Mouse (Mus musculus) cerebellum, postnatal 4 days (tissue): ENCODE measurements at regions not wholly inside any gene's neighbourhood (a gene's known extent, or its start where the extent isn't known, plus 50 kb on each side); places are given as distances from the start of the nearest gene placed in this dataset.

Experiments used
- DNase-seq, 2 experiments: peaks; one replicate each; pipeline ENCODE4 v3.0.0; 2022; ENCODE audit warnings: low spot score in 2 of 2, mixed read lengths in 1 of 2

DNA sequence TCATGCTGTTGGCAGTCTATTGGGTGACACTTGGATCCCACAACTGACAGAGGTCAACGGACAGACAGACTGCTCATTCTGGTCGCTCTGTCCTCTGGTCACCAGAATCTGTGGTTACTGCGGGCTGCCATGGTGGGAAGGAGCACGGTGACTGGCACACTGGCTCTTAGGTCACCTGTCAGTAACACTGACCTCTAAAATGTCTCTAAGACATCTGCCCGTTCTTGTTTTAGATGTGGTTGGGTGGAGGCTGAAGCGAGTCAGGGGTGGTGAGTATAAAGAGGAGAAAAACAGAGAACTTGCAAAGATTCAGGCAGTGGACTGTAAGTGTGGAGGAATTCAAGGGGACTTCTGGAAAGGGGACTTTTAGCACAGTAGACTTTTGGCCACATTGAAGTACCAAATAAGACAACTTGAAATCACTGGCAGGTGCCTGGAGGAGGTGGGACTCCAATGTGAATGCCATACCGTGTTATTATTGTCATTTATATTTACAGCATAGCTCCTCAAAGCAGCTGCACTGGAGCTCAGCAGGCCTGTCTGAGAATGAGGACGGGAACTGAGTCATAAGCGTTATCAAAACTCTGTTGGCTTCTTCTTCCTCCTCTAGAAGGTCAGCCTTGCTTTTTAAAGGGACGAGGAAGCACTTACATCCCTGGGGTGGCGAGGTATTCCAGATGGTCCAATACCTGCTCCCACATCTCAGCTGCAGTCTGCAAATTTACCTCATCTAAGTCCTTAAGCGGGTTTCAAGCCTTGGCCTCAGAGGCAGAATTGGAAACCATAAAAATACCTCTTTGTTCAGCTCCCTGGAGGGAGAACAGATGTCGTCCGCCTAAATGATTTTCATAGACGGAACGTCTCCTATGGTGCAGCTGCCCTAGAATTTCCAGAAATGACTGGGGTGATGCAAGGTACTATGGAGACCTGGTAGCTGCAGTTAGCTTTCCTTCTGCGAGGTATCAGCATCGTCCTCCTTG lies 351.3 kb downstream of the Nuak1 start:
- DNase-seq: no peak

DNA sequence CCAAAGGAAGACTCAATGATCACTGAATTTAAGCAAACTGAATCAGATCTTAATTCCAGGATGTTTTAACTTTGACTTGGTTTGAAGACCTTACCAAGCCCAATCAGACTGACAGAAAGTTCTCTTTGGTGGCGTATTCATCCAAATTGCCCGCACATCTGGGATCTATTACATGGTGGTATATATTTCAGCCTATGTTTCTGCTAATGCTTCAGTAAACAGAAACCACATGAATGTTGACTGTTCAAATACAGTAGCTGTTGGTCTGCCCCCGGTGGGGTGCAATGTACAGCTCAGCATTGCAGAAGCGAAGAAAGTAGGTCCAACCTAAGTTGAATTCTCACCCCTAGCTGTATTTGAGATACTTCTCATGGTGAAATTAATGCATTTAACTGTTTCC lies 346.5 kb downstream of the Nuak1 start:
- no peak for DNase-seq

DNA sequence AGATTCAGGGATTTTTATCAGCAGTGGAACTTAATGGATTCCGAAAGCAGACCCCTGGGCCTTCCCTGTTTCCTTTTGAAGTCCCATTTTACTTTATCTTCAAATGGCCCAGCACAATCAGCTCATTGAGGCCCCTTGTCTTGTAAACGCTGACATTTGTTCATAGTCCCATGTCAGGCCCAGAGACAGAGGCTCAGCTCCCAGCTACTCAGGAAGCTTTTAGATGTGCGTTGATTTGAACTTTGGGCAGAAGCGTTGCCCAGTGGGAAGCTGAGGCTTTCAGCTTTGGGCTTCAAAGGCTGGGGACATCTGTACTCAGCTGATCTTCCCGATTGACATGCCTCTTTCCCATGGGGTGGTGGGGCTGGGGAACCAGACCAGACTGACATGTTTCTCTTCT lies 343.2 kb downstream of the Nuak1 start:
- no peak for DNase-seq

DNA sequence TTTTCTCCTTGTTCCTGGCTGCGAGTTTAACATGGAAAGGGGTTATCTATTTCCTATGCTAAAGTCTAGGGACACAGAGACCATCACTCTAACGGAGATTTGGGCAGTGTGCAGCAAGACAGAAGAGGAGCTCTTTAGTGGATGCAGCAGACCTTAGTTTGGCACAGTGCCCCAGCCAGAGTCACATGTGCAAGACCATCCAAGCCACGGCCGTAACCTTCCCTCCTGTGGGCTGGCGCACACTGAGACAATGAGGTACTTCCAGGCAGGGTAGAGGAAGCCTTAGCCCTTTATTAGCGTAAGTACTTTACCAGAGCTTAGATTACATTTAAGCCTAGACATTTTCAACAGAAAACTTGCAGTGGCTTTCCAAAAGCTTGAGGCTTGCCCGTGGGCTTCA lies 336.4 kb downstream of the Nuak1 start:
- peak in 1 of 2 experiments; percentile 8 for DNase-seq

DNA sequence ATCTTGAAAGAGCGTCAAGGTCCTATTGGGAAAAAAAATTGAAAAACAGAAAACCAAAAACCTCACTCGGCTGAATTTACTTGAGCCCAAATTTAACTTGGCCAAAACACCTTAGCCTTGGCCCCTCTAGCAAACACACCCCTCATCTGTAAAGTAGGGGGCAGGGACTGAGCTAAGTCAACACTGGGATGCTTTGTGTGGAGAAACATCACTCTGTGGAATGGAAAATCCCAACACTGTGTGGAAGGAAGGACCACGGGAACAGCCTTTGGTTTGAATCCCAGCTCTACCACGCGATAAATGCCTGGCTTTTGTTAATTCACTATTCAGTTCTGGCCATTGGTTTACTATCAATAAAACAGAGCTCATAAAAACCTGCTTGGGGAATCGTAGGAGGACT lies 335.8 kb downstream of the Nuak1 start:
- DNase-seq: no peak

DNA sequence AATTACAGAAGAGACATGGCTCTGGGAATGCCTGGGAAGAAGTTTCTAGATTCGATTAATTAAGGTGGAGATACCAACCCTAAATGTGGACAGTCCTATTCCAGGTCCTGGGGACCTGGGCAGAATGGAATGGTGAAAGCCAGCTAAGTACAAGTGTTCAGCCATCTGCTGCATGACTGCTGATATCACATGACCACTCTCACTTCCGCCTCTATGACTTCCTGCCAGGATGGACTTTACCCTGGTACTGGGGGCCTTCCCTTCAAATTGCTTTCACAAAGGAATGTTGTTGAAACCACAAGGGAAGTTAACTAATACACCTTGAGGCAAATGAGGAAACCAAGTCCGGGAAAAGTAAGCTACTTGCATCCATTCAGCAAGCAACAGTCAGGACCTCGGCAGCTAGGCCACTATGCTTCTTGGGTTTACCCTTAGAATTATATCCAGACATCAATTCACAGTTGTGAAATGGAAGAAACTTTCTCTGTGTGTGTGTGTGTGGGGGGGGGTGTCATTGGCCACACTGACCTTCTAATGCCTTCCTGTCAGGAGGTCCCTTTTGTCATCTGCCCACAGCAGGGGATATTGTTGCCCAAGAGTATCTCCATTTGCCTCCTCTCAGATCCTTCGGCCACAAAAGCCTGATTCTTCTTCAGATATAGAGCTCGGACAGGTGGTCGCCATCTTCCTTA lies 330.6 kb downstream of the Nuak1 start:
- no peak for DNase-seq

DNA sequence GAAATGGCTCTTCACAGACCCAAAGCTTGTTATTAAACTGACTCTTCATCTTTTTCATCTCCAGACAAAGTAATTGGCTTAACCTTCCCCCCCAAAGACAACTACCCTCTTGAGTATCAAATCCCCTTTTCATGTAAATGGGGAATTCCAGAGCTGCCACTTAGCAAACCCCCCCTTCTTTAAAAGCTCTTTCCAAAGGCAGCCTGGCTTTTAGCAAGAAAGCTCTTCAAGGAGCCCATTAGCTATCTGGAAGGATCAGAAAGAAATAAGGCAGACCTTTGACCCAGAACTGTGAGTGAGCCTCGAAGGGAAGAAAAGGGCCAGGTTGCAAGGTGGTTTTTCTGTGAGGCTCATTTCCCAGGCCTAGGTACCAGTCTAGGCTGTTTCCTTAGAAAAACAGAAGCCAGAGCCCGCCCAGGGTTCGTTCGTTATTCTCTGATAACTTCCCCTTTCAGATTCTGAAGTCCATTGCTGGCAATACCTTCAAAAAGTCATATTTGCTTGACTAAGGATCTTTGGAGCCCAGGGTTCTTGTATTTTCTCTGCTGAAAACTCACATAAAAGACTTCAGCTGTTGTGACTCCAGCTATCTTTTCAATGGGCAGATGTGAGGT lies 329.9 kb downstream of the Nuak1 start:
- DNase-seq: no peak

DNA sequence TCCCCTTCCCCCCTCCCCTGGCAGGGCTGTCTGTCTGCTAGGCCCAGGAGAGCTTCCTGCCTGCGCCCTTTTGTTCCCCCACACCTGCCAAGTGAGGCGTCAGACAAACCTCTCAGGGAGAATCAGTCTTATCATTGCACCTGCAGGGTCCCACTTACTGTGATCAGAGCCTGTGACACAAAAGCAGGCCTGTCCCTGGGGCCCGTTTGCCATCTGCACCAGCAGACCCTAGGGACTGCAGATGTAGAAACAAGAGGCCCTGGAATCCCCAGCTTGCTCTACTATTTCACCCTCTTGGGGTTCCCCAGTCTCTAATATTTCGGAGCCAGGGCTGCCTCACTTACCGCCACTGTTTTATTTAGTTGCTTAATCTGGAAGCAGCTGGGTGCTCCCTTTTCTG lies 328.9 kb downstream of the Nuak1 start:
- DNase-seq: no peak

DNA sequence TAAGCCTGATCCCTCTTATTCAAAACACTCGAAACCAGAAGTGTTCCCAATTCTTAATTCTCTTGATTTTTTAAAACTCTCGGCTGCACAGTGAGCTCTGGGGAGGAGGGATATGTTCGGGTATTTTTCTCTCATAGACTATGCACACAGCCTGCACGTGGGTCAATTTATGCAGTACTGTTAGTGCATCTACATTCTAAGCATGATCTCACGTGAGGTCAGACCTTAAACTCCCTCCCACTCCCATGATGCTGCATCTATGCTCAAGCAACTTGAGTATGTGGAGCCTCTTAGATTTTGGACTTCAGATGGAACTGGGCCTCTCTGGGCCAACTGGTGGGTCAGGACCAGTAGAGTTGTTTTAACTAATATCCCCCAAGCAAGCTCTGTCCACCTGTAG lies 328.5 kb downstream of the Nuak1 start:
- no peak for DNase-seq

DNA sequence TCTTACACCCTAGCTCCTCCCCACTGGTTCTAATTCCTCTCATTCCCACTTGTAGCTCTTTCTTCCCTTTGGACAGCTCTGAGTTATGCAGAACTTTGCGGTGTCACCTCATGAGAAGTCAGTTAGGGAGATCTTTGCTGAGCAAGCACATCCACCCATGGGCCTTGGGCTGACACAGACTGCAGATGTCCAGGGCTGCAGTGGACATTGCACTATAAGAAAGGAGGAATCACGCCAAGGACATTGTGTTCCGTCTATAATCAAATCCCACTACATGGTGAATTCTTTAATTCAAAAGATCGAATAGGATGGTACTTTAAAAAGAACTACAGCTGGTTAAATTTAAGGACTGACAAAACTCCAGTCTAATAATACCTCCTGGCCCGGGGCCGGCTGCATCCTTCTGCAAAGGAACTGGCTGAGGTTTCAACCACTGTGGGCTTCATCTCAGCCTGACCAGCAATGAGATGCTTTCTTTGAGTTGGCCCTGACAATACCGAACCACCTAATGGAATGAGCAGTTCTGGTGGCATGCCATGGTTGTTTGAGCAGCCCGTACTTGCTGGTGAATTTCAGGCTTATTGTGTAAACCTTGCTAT lies 320.3 kb downstream of the Nuak1 start:
- no peak for DNase-seq

DNA sequence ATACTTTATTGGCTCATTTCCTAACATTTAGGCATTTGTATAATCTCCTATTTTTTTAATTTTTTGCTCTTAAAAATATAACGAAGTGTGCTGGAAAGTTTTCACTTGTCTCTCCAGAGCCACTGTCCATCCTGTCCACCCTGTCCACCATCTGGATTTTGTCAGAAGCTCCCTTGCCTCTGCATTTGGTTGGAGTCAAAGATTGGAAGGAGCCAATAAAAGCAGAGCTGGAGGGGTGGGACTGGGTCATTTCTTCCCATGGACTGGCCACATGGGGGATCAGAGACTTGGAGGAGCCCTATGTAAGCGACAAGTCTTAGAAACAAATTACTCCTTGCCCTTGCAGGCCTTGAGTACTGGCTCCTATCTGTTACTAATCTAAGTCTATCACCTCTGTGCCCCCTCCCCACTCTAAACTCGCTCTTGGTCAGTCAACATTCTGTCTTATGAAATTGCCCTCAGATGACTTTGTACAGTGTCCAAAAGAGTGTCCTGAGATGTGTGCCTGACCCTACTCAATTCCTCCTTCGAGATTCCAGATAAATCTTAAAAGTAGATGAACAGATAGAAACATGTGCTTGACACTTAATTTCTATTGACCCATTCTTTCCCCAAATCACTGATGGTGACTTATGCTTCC lies 303.3 kb downstream of the Nuak1 start:
- DNase-seq: no peak

DNA sequence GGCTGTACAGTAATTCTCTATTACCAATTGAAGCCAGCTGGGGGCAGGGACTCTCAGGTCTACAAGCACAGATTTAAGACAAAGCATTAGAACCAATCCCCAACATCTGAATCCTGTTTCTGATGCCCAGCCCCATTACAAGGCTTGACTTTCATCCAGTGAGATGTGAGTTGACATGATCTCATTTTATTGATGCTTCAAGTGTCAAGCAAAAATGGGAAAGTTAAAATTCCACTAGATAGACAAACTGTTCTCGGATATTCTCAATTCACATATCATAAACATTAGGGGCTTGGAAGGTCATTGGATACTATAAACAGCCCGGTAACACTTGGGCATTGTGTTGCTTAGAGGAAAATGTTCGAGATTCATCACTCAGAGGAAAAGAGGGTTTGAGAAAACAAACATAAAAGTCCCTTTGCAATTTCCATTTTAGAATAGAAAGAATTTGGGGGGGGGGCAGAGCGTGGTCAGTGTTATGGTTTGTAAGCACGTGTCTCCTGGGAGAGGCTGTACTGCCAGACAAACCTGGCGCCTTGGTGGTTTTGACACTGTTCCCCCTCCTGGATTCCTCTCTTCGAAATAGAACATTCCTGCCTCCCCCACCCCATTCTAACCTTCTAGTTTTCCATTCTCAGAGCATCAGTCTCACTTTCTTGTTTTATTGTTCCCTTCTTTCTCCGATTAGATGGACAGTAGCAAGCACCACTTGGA lies 297.5 kb downstream of the Nuak1 start:
- no peak for DNase-seq

DNA sequence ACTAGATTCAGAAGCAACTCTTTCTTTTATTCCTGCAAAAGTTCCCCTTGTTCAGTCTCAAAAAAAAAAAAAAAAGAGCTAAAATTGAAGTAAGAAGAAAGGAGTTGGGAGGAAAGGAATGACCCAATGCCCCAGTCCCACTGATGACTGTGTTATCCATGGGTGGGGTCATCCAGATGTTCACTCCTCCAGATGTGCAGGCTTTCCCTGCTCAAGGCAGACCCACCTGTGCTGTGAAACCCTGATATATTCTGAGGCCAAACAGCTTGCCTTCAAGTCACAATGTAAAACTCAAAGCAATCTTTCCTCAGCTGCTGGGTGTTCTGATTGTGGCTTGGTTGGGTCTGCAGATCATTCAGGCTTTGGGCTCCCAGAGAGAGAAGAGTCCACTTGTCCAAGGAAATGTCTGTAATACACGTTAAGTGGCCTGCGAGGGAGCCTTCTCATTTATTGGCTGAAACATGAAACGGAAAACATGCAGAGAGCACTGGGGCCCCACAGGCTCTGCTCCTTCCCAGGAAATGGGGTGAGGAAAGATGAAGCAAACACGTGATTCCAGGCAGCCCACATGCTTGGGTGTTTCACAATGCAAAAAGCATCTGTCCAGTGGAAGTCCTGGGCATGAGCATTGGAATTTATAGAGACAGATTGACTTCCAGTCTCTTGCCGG lies 296.6 kb downstream of the Nuak1 start:
- no peak for DNase-seq

DNA sequence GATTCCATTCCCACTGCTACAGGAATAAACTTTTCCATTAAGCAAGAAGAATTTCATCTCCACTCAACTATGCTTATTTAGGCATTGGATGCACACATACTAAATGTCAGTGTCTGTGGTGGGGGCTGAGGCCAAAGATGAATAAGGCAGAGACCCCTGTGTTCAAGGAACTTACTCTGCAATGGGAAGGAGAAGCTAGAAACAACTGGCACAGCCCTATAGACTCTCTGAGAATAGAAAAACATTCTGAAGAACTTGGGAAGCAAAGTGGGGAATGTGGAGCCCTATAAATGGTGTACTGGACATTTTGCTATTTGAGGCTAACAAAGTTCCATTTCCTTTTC lies 296.1 kb downstream of the Nuak1 start:
- DNase-seq: no peak

DNA sequence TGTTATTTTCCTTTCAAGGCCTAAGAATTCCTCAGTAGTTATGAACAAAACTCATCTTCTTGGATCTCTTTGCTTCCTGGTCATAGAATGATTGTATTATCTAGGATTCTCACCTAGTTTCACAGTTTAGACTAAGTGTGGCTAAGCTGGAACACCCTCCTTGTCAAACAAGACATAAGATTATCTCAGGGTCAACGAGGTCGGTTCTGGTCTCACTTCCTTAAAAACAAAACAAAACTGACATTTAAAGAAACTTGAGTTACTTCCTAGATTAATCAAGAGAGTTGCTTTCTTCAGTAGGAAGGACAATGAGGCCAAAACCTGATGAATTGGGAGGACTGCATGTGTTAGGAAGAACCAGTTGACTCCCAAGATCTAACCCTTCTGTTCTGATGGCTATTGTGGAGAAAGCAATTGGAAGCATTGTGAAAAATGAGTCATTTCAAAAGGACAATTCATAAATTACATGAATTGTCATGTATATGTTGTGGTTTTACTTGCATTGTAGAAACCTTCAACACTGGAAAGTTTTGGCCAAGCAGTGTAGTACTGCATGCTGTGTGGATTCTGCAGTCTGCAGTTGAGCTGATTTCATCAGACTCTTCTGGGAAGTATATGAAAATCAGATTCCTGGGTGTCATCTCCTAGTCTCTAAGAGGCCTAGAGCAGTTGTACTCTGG lies 293.0 kb downstream of the Nuak1 start:
- no peak for DNase-seq

DNA sequence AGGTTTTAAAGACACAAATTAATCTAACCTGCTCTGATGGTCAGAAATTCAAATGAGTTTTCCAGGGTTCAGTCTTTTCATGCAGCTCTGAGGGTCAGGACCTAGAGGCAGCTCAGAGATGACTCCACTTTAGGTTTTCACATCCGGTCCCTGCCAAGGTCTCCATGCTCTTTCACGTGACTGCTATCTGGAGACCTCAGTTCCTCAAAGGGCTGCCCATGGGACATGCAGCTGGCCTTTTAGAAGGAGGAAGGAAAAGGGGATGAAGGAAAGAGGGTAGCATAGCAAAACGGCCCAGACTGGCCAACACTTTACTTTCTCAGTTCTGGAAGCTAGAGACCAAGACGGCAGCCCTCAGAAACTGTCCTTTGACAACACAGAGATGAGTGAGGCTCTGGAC lies 276.6 kb downstream of the Nuak1 start:
- no peak for DNase-seq

DNA sequence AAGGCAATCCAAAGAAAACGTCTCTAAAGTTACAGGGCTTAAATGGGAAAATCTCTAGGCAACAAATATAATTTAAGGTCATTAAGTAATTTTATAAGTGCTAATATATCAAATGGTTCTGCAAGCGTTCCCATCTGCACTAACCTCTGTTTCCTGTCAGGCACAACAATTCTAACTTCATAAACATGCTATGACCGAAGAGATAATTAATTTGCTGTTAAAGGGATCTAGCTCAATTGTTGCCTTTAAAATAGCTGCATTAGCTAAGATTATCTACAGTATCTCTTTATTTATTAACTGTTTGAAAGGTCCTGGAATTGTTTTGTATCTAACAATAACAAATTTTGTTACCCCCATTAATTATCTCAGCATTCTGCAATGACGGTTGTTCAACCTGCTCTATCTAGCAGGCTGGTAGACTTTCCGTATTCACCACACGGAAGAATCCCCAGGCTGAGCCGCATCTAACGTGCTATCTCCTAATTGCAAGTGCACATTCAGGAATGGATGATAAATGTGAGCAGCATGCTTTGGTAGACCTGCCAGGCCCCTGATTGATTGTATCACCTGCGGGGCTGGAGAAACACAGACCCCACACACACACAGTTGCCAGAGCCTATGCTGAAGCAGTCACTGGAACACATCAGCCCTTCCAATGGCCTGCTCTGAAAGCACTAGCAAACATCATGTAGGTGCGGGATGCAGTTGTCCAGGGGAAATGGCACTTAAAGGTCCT lies 274.4 kb downstream of the Nuak1 start:
- DNase-seq: no peak

DNA sequence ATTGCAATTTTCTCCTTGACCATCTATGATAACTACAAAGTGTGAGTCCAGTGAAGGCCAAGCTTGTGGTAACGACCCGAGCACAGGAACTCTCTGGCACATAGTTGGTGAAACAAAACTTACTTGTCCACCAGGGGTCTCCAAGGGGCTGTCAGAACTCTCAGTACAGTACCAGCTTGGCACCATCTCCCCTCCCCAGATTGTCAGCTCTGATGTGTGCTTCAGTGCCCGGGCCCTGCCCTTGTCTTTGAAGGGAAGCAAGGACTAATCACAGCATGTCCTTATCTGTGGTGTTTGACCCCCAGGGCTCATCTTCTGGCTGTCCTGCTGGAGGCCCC lies 273.9 kb downstream of the Nuak1 start:
- DNase-seq: peak; percentile 27 to 75

DNA sequence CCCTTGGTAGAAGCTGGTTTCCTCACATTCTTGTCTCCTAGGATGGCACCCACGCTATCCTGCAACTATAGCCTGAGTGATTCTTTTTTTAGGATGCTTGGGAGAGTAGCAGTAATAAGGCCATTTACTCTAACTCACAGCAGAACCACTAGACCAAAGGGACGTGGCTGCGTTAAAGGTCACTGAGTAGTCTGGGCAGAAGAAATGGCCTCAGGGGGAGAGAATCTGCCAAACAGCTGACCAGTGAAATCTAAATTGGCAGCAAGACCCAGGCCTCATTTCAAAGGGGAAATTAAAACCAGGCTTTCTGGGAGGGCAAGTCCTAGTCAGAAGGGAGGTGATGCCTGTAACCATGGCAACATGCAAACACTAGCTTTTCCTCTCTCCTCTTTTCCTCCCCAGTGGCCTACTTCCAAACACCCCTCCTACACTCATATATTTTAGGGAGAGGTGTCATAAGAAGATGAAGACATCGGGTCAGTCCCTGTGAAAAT lies 267.5 kb downstream of the Nuak1 start:
- peak in 1 of 2 experiments; percentile 25 for DNase-seq
